Mouse (Mus musculus) neural tube, embryonic 13.5 days (tissue): Measurements from ENCODE around the gene Exoc6b. TPM values are rescaled to one million over a fixed set of nuclear protein-coding genes. Genes with fewer than 3 reads are reported as not detected.

Experiments
- ATAC-seq: fragments of 200-750 bp; cut with Nextera tagmentation; 2 replicates; pipeline ENCODE4 v1.8.0; 2017; ENCODE audit warnings: low read depth, mild to moderate bottlenecking, moderate TSS enrichment, moderate library complexity
- H3K27ac ChIP-seq: fragments of 300-500 bp; sonication (generic); replicated peaks from 2 replicates; pipeline ENCODE4 v1.5.1; 2015; ENCODE audit warnings: moderate library complexity, mild to moderate bottlenecking, inconsistent platforms
- H3K27me3 ChIP-seq: fragments of 300-500 bp; sonication (generic); 2 replicates; pipeline ENCODE4 v1.6.1; 2015; ENCODE audit warnings: mild to moderate bottlenecking, inconsistent platforms
- H3K36me3 ChIP-seq: fragments of 300-500 bp; sonication (generic); 2 replicates; pipeline ENCODE4 v1.6.1; 2015; ENCODE audit warnings: mild to moderate bottlenecking, inconsistent platforms
- H3K4me1 ChIP-seq: fragments of 300-500 bp; sonication (generic); replicated peaks from 2 replicates; pipeline ENCODE4 v1.6.1; 2015; ENCODE audit warnings: inconsistent platforms
- H3K4me2 ChIP-seq: fragments of 300-500 bp; sonication (generic); 2 replicates; pipeline ENCODE4 v1.6.1; 2015; ENCODE audit warnings: inconsistent platforms, mild to moderate bottlenecking, moderate library complexity
- H3K4me3 ChIP-seq: fragments of 300-500 bp; sonication (generic); 2 replicates; pipeline ENCODE4 v1.5.1; 2015; ENCODE audit warnings: mild to moderate bottlenecking, inconsistent platforms
- H3K9ac ChIP-seq: fragments of 300-500 bp; sonication (generic); 2 replicates; pipeline ENCODE4 v1.6.1; 2015; ENCODE audit warnings: moderate library complexity, mild to moderate bottlenecking, inconsistent platforms
- H3K9me3 ChIP-seq: fragments of 300-500 bp; sonication (generic); 2 replicates; pipeline ENCODE4 v1.6.1; 2016; ENCODE audit warnings: inconsistent platforms
- WGBS: fragments of 180-500 bp; shearing (Covaris S2); methylation state at CpG from one replicate; pipeline ENCODE4 v1.1.7; 2015; 5-methylcytosine and 5-hydroxymethylcytosine counted together
- polyA plus RNA-seq: library from polyadenylated mRNA; unstranded; fragments of >200 nt; fragmentation: Nextera tagmentation; extraction: Ambion mirVana; gene quantifications from 2 replicates; pipeline ENCODE4 v1.2.1, GENCODE M21; 2015

Exoc6b gene
- polyA plus RNA-seq, 1 experiment from 2014 or later, result 41.4 TPM

DNA sequence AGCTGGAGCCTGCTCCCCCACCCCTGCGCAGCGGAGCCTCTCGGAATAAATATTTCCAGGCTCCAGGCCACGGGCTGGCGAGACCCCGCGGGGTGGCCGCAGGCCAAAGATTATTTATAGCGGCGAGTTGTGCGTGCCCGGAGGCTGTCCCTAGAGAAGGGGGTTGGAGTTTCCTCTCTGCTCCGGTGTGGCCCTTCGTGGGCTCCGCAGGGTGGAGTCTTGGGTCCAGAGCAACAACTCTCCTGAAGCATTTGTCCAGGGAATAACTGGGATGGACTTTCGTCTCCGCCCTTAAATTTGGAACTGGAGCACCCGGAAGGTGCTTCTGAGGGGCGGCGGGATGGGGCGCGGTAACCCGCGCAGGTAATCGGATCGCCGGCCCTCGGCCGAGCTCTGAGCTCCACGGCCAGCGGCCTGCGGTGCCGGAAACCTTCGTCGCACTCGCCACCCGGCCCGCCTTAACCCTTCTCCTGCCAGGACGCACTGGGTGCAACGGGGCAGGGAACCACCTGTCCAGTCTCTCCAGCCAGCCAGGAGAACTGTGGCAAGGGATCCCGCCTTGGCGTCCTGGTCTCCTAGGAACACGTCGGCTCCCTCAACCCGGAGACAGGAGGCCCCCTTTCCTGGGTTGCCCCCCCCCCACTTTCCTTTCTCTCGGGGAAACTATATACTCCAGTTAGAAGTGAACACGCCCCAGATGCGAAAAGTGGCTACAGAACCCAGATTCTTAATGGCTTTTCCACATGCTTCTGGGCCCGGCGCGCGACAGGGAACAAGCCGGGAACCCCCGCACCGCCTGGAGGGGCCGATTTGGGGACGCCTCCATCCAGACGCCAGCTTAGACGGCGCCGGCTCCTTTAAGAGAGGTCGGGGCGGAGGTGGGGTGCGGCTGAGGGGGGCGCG lies 484.3 kb downstream of the Exoc6b start:
- H3K4me3 ChIP-seq, result peak overlapping the region; percentile 45
- H3K4me2 ChIP-seq, result peak overlapping the region; percentile 84
- H3K4me1 ChIP-seq, result peaks cover 73% of the 10 kb centered on the region
- WGBS, result under 1% methylated on average over 66 of the region's 66 CpGs
- ATAC-seq, result no peak
- peak overlapping the region; percentile 52 for H3K9ac ChIP-seq
- 0 out of 2 replicates have a peak overlapping the region, but pooled peaks have one; percentile 5 for H3K27ac ChIP-seq
- no peaks in the 10 kb centered on the region for H3K36me3 ChIP-seq
- H3K9me3 ChIP-seq, result no peaks in the 10 kb centered on the region
- peaks cover 99% of the 10 kb centered on the region for H3K27me3 ChIP-seq

DNA sequence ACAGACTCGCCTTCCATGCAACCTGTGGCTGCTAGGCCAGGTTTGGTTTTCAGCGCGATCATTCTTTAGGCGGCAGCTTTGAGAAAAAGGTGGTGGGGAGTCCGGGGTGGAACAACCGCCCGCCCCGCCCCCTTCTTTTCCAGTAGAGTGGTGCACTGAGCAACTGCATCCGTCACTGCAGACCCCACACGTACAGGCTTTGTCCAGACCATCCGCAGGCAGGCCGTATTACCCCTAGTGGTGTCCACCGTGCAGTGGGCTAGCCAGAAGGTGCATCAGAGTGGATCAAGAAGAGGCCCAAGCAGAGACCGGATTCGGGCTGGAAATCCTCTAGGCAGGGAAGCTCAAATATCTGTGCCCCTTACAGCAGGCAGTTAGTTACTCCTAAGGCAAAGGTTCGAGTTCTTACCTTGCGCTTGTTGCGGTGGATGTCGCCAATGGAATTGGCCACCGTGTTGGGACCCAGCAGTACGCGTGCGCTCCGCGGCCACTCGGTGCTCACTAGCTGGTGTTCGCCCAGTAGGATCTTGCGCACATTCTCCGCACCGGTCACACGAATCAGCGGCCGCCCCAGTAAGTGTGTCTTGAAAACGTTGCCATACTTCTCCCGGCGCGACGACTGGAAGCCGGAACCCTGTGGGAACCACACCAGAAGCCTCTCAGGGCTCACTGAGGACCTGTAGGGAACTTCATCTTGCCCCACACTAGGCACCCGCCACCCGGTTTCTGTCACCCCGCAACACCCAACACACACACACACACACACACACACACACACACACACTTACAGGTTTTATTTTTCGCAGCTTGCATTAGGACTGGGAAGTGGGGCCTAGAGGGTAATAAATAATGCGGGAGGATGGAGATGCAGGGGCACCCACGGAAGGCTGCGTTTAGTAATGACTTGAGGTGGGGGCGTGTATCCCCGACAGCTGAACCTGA lies 485.2 kb downstream of the Exoc6b start:
- under 1% methylated on average over 48 of the region's 48 CpGs for WGBS
- H3K4me1 ChIP-seq, result peaks cover 63% of the 10 kb centered on the region
- H3K9ac ChIP-seq, result peak overlapping the region; percentile 52; the same call in 1 of the 2 replicates
- peak overlapping the region; percentile 84 for H3K4me2 ChIP-seq
- no peak for ATAC-seq
- H3K4me3 ChIP-seq, result peak overlapping the region; percentile 45
- peaks cover 99% of the 10 kb centered on the region for H3K27me3 ChIP-seq
- H3K9me3 ChIP-seq, result no peaks in the 10 kb centered on the region
- no peaks in the 10 kb centered on the region for H3K36me3 ChIP-seq
- 0 out of 2 replicates have a peak overlapping the region, but pooled peaks have one; percentile 5 for H3K27ac ChIP-seq

DNA sequence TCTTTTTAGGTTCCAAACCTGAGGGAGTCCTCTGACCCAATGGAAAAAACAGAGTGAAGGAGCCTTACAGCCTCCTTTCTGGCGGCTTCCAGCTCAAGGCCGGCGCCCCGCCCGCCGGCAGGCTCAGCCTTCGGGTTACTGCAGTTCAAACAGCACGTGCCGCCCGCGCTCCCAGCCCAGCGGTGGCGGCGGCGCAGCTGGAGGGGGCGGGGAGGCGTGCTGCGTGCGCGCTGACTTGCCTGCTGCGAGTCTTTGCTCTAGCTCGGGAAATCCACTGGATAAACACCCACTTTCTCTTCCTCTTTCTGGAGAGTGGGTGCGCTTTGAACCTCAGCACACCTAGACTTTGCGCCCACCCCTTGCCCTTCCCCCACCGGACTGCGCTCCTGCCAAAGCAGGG lies 485.9 kb downstream of the Exoc6b start:
- peak overlapping the region; percentile 14; the same call in 1 of the 2 replicates for H3K9ac ChIP-seq

DNA sequence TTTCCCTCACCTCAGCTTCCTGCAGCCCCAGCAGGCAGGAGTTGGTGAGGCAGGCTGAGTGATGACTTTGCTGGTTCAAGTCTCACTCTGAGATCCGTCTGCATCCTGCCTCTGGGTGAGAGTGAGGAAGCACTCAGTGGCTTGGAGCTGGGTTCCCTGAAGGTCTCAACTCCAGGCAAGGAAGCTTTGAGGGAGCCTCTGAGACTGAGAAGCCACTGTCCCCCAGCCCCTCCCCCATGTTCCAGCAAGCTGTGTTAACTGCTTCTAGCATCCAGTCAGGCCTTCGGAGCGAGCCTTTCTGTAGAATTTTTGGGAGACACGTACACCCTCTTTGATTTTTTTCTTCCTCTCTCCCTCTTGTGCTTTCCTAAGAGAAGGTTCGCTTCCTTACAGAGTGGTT lies 486.5 kb downstream of the Exoc6b start:
- peaks cover 50% of the 10 kb centered on the region for H3K4me1 ChIP-seq
- ATAC-seq, result no peak
- H3K9ac ChIP-seq, result no peak overlapping the region
- no peaks in the 10 kb centered on the region for H3K9me3 ChIP-seq
- WGBS, result 10% methylated on average over 5 of the region's 5 CpGs
- no peak overlapping the region for H3K27ac ChIP-seq
- peaks cover 99% of the 10 kb centered on the region for H3K27me3 ChIP-seq
- H3K4me3 ChIP-seq, result peak overlapping the region; percentile 45; the same call in 1 of the 2 replicates
- no peaks in the 10 kb centered on the region for H3K36me3 ChIP-seq
- peak overlapping the region; percentile 84 for H3K4me2 ChIP-seq

More for the DNA sequence above, 485.9 kb downstream of the Exoc6b start:
- peak; percentile 36; the same call in 1 of the 2 replicates for ATAC-seq
- no peak overlapping the region for H3K27ac ChIP-seq
- H3K4me2 ChIP-seq, result peak overlapping the region; percentile 84
- peak overlapping the region; percentile 45 for H3K4me3 ChIP-seq
- WGBS, result under 1% methylated on average over 26 of the region's 26 CpGs
- peaks cover 56% of the 10 kb centered on the region for H3K4me1 ChIP-seq
- H3K36me3 ChIP-seq, result no peaks in the 10 kb centered on the region
- H3K9me3 ChIP-seq, result no peaks in the 10 kb centered on the region
- peaks cover 99% of the 10 kb centered on the region for H3K27me3 ChIP-seq

DNA sequence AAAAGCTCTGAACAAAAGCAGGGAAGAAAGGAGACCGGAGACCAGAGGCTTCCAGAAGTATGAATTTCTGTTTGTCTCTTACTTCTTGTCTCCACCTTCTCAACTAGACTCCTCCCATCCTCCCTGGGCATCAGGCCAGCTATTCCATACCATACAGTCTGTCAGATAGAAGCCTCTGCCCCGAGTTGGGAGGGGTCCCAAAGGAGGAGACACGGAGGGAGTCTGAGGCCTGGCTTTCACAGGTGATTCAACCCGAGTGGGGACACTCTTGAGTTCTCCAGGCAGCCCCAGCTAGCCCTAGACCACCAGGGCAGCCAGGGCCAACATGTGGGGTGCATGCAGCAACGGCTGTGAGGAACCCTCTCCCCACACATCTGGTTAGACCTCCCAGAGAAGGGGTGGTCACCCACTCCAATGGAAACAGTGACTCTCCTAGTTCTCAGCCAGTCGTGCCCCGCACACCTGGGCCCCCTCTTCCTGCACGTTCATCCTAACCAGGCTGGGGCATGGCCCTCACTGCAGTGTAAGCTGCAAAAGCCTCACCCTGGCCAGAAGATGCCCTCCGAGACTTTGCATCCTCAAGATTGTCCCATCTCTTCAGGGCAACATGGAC lies 487.4 kb downstream of the Exoc6b start:
- Histone ChIP-seq H3K27ac (no peak overlapping the region), H3K9ac (no peak overlapping the region), H3K9me3 (no peaks in the 10 kb centered on the region), H3K4me3 (no peak overlapping the region), H3K36me3 (no peaks in the 10 kb centered on the region), H3K27me3 (peaks cover 99% of the 10 kb centered on the region), H3K4me1 (peaks cover 42% of the 10 kb centered on the region), H3K4me2 (no peak overlapping the region)
- 69% methylated on average over 9 of the region's 9 CpGs for WGBS
- no peak for ATAC-seq

DNA sequence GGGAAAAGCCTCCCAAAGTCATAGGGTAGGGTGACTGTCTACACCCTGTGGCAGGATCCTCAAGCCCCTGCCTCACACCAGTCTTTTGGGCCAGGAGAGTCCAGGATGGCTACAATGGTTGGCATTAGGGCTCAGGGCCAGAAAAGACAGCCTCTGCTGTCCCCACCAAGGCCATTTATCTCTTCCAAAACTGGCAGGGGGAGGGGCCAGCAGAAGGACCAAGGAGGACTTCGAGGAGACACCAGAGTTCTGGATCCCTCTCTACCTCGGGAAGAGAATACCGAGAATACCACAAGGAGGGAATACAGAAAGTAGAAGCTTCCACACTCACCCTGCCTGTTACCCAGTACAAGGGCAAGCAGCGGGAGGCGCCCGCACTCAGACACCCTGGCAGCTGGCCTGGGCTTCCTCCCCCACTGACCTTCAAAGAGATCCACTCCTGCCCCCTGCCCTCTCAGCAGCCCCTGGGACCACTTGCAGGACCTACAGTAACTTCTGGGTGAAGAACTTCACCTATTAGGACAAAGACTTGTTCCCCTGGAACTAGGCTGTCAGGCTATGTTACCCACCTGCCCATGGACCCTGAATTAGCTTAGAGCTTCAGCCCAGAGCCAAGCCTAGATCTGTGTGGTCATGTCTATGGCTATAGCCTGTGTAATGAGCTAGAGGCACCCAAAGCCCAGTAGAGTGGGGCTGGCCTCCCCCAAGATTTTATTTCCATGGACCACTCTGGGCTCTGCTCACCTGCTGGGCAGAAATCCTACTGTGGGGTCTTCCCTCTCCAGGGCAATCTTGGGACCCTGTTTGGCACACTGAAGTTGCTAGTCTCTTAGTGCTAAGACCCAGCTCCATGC lies 488.1 kb downstream of the Exoc6b start:
- Histone ChIP-seq H3K27me3 (peaks cover 99% of the 10 kb centered on the region), H3K4me3 (no peak overlapping the region), H3K36me3 (no peaks in the 10 kb centered on the region), H3K27ac (no peak overlapping the region), H3K9ac (no peak overlapping the region), H3K9me3 (no peaks in the 10 kb centered on the region), H3K4me2 (no peak overlapping the region), H3K4me1 (peaks cover 34% of the 10 kb centered on the region)
- ATAC-seq, result no peak
- 44% methylated on average over 6 of the region's 6 CpGs for WGBS

DNA sequence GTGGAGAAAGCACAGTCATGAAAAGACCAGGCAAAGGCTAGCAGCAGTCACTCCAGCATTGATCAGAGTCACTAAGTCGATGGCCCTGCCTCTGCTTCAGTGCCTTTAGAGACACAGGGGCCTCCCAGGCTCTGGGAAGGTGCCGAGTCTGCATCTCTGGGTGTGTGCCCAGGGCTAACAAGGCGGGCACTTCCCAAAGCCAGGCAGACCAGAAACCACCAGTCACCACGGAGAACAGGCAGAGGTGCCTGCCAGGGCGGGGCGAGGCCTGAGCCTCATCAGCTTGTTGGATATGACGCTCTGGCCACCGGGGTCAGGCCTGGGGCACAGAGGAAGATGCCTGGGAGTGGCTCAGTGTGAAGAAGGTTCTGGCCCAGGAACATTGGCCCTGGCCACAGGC lies 489.8 kb downstream of the Exoc6b start:
- Histone ChIP-seq H3K27ac (no peak overlapping the region), H3K36me3 (no peaks in the 10 kb centered on the region), H3K27me3 (peaks cover 100% of the 10 kb centered on the region), H3K4me2 (no peak overlapping the region), H3K9ac (no peak overlapping the region), H3K9me3 (no peaks in the 10 kb centered on the region), H3K4me1 (peaks cover 17% of the 10 kb centered on the region), H3K4me3 (no peak overlapping the region)
- 64% methylated on average over 8 of the region's 8 CpGs for WGBS
- ATAC-seq, result no peak

DNA sequence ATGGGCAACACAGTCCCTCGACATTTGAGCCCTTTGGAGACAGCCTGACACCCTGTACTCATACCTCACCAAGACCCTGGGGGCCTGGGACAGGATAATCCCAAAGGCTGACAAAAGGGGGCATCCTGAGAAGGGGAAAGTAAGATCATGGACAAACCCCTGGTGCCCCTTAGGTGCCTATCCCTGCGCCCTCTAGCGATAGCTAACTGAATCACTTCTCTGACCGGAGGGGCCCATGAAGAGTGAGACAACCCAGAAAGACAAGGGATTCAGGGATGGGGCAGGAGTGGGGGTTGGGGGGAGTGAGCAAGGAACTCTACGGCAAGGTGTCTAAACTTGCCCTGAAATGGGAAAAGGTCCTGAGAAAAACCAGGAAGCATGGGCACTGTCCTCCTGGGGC lies 490.4 kb downstream of the Exoc6b start:
- H3K27me3 ChIP-seq, result peaks cover 98% of the 10 kb centered on the region
- H3K4me3 ChIP-seq, result no peak overlapping the region
- H3K36me3 ChIP-seq, result no peaks in the 10 kb centered on the region
- H3K27ac ChIP-seq, result no peak overlapping the region
- 11% methylated on average over 5 of the region's 5 CpGs for WGBS
- no peak overlapping the region for H3K9ac ChIP-seq
- H3K4me2 ChIP-seq, result no peak overlapping the region
- H3K4me1 ChIP-seq, result peaks cover 11% of the 10 kb centered on the region
- no peak for ATAC-seq
- no peaks in the 10 kb centered on the region for H3K9me3 ChIP-seq

DNA sequence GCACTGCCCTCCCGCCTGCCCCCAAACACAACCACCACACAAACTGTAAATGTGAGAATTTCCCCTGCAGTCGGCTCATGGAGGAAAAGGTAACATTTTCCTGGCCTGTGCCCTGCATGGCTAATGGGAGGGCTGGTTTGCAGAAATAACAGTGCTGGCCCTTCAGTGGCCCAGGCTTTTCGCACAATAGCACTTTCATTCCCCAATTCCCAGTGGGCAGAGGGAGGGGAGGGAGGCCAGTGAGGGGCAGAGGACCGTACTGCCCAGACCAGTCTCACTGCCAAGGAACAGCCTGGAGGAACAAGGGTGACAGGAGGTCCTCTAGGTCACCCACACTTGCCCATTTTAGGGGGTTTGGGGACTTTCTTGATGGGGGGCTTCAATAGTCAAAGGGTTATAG lies 491.4 kb downstream of the Exoc6b start:
- H3K27ac ChIP-seq, result no peak overlapping the region
- 51% methylated on average over 4 of the region's 4 CpGs for WGBS

DNA sequence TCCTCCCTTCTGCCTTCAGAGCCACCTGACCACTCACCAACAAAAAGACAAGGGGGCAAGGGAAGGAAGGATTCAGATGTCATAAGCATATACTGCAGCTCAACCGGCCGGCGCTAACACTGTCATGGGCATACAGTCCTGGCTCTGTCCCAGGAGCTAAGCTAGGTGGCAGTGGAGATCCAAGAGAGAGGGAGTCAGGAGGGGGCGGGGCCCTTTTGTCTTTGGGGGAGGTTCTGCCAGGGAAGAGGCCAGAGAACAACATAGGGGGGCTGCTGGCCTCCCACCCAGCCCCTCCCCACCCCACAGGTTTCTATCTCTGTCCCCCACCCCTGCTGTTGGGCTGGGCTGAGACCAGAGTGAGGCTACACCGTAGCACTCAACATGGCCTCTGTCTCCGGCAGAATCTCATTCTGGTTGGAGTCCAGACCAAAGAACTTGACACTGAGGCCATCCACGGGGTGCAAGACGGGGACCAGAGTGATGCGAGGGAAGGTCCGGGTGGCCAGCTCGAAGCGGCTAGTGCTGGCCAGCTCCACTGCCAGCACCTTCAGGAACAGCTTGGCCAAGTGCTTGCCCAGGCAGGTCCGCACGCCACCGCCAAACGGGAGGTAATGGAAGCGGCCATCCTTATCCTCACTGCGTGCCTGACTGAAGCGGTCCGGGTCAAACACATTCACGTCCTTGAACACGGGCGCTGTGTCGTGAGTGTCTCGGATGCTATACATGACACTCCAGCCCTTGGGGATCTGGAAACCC lies 495.2 kb downstream of the Exoc6b start:
- Histone ChIP-seq H3K4me2 (peak overlapping the region; percentile 22), H3K9me3 (no peaks in the 10 kb centered on the region), H3K36me3 (no peaks in the 10 kb centered on the region), H3K4me1 (peaks cover 14% of the 10 kb centered on the region), H3K27me3 (peaks cover 65% of the 10 kb centered on the region), H3K4me3 (peak overlapping the region; percentile 13; the same call in 1 of the 2 replicates), H3K27ac (no peak overlapping the region), H3K9ac (no peak overlapping the region)
- ATAC-seq, result peak; percentile 54
- WGBS, result 32% methylated on average over 25 of the region's 25 CpGs

More for the DNA sequence above, 491.4 kb downstream of the Exoc6b start:
- no peak for ATAC-seq
- H3K27me3 ChIP-seq, result peaks cover 93% of the 10 kb centered on the region
- H3K9me3 ChIP-seq, result no peaks in the 10 kb centered on the region
- H3K36me3 ChIP-seq, result no peaks in the 10 kb centered on the region
- no peak overlapping the region for H3K9ac ChIP-seq
- no peak overlapping the region for H3K4me3 ChIP-seq
- no peak overlapping the region for H3K4me2 ChIP-seq
- peaks cover 1% of the 10 kb centered on the region; the same call in 1 of the 2 replicates for H3K4me1 ChIP-seq
